Mouse (Mus musculus) thymus, postnatal 0 days (tissue): ENCODE measurements at regions not wholly inside any gene's neighbourhood (a gene's known extent, or its start where the extent isn't known, plus 50 kb on each side); places are given as distances from the start of the nearest gene placed in this dataset.
A peak's percentile ranks its signal among the peaks of the same experiment; 100 is the strongest.

Experiments
- DNase-seq: peaks from one replicate; pipeline ENCODE4 v3.0.0-alpha.2; 2015; ENCODE audit warnings: low spot score

- no peak for DNase-seq
Measured at GRCm38 (mm10) chr5:102287131-102287530, 194.1 kb upstream of the Arhgap24 start.

- no peak for DNase-seq
Measured at GRCm38 (mm10) chr5:102290866-102291265, 190.3 kb upstream of the Arhgap24 start.

- no peak for DNase-seq
Measured at GRCm38 (mm10) chr5:102295564-102295963, 185.6 kb upstream of the Arhgap24 start.

- no peak for DNase-seq
Measured at GRCm38 (mm10) chr5:102306309-102306708, 174.9 kb upstream of the Arhgap24 start.

- DNase-seq, result no peak
Measured at GRCm38 (mm10) chr5:102306718-102307117, 174.5 kb upstream of the Arhgap24 start.

- DNase-seq, result no peak
Measured at GRCm38 (mm10) chr5:102311570-102311969, 169.6 kb upstream of the Arhgap24 start.

- DNase-seq, result no peak
Measured at GRCm38 (mm10) chr5:102328197-102328784, 152.9 kb upstream of the Arhgap24 start.

- no peak for DNase-seq
Measured at GRCm38 (mm10) chr5:102333894-102334293, 147.3 kb upstream of the Arhgap24 start.

- DNase-seq, result no peak
Measured at GRCm38 (mm10) chr5:102334442-102335197, 146.6 kb upstream of the Arhgap24 start.

- no peak for DNase-seq
Measured at GRCm38 (mm10) chr5:102366481-102366880, 114.7 kb upstream of the Arhgap24 start.

- peak; percentile 91 for DNase-seq
Measured at GRCm38 (mm10) chr5:102373309-102373971, 107.8 kb upstream of the Arhgap24 start.

- no peak for DNase-seq
Measured at GRCm38 (mm10) chr5:102373972-102374755, 107.0 kb upstream of the Arhgap24 start.

- DNase-seq, result no peak
Measured at GRCm38 (mm10) chr5:102375339-102375738, 105.9 kb upstream of the Arhgap24 start.

- no peak for DNase-seq
Measured at GRCm38 (mm10) chr5:102393941-102394340, 87.2 kb upstream of the Arhgap24 start.

- no peak for DNase-seq
Measured at GRCm38 (mm10) chr5:102395608-102396146, 85.5 kb upstream of the Arhgap24 start.

GRCm38 (mm10) chr5:102399006-102399405, 82.2 kb upstream of the Arhgap24 start:
- no peak for DNase-seq

GRCm38 (mm10) chr5:102417642-102418041, 63.5 kb upstream of the Arhgap24 start:
- no peak for DNase-seq

GRCm38 (mm10) chr5:102419089-102419488, 62.1 kb upstream of the Arhgap24 start:
- peak; percentile 57 for DNase-seq

- no peak for DNase-seq
Measured at GRCm38 (mm10) chr5:102424636-102425242, 56.5 kb upstream of the Arhgap24 start.

GRCm38 (mm10) chr5:102428310-102428709, 52.9 kb upstream of the Arhgap24 start:
- DNase-seq, result no peak
